Mouse (Mus musculus) B cell, adult 67 days (primary cell): ENCODE results near the gene Bcl2l1. TPM values are rescaled to one million over a fixed set of nuclear protein-coding genes. Genes with fewer than 3 reads are reported as not detected.

ENCODE experiments used
- total RNA-seq, 2 experiments: library from RNA; stranded (reverse); gene quantifications; 4 replicates each; pipeline ENCODE4 v1.2.4; 2023

Gene Bcl2l1
- total RNA-seq, result 1 to 10 TPM; 7.6 to 9.0 TPM

DNA sequence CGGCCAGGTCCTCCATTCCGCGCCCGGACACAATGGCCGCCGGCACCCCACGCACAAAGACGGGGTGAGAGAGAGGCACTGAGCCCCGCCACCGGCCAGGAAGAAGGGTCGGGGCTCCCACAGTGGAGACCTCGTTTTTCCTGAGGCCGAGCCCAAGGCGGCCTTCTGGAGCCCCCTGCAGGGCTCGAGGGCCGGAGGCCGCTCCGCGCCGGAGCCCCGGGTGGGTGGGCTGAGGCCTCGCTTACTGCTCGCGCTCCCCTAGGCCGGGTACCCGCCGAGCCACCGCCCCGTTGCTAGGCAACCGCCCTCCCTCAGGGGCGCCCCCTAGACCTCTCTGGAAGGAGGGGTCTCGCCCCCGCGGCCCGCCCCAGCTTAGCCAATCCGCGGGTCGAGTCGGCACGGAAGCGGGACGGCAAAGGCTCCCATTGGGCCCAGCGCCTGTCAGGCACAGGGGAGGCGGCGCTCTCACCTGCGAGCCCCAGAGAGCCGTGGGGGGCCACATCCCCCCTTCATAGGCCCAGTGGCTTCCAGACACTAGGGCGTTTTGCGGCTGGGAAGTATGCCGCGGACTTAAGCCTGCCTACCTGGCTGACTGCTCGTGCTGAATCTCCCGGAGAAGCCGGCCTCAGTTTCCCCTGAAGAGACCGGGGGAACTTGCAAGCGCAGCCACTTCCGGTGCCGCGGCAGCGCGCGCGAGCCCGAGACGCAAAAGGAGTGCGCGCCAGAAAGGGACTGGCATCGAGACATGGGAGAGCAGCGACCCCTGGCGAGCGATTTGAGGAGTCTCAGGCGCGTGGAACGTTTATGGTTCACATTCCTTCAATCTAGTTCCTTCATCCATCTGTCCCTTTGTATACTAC, at the start of gene Bcl2l1:
Gene Bcl2l1 (minus strand): TSS at position 710 of the 860 bp plus-strand sequence.

DNA sequence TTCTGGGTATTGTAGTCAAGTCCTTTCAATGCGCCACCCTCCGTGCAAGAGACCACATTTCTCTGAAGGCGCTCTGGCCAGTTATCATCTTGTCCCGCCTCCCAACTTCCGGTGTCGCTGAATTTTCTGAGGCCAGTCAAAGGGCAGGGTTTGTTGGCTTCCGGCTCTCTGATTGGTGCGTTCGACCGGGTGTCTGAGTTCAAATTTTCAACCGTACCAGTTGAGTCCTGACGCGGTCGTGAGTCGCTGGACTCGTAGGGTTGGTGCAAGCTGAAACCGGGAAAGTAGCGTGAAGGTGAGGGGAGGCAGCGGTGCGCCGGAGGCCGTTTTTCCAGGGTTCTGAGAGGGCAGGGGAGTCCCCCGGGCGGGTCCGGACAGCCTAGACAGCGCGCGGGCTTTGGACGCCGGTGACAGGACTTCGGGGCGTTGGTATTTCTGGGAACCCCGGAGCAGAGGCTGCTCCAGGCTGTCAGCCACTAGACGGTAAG, 16.3 kb upstream of the Bcl2l1 start, which contains the start of gene Tpx2:
Gene Tpx2 (plus strand): TSS at position 150 of the 488 bp plus-strand sequence.

DNA sequence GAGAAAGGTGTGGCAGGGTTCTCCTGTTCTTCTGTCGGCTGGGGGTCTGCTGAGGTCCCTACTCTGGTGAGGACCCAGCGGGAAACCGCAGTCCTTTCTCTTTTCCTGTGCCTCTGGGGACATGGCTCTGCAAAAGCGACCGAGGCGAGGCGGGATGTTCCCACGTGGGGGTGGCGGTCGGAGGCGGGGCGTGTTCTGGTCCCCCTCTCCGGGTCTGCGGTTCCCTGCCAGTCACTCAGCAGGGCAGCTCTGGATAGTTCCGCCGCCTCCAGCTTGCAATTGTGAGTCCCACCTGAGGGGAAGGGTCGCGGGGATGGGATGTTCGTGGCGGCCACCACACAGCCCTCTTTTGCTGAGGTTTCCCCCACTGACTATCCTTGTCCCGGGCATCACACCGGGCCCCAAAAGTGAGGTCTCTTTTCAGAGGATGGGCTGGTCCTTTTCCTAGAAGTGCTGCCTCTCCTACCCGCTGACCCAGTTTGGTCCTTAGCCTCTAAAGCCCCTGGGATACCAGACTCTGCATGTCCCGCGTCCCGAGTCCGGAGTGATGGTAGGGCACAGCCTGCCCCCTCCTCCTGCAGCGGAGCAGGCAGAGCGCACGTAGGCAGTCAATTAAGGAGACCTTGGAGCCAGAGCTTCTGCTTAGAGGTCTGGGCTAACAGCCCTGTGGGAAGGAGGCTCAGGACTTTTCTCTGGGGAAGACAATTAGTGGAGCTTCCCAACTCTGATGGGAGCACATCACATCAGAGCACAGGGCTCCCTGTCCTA, 77.4 kb downstream of the Bcl2l1 start, which contains the start of gene Cox4i2:
Gene Cox4i2 (plus strand): TSS at position 230 of the 768 bp plus-strand sequence.

DNA sequence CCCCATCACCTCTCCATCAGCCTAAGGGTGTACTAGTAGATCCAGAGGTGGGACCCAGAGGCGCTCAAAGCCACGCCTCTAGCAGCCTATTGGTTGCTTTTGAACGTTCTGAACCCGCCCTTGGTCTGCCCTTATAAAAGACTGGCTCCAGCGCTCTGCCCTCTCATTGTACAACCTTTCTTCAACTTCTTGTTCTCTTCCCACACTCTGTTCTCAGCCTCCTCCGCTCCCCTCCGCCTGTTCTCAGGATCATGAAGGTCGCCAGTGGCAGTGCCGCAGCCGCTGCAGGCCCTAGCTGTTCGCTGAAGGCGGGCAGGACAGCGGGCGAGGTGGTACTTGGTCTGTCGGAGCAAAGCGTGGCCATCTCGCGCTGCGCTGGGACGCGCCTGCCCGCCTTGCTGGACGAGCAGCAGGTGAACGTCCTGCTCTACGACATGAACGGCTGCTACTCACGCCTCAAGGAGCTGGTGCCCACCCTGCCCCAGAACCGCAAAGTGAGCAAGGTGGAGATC, 95.4 kb downstream of the Bcl2l1 start, which contains the start of gene Id1:
Gene Id1 (plus strand): TSS at position 162 of the 512 bp plus-strand sequence.

Other genes with a start within 250 kb of the Bcl2l1 start
- not detected for gene Defb45, start 232.3 kb downstream of the Bcl2l1 start, total RNA-seq
- not detected for gene Defb36, start 227.4 kb downstream of the Bcl2l1 start, total RNA-seq
- gene Defb25, start 208.7 kb downstream of the Bcl2l1 start, total RNA-seq, result not detected
- not detected for gene Rem1, start 204.8 kb downstream of the Bcl2l1 start, total RNA-seq
- 100 to 1,000 TPM; 100 to 106 TPM for gene H13, start 162.3 kb downstream of the Bcl2l1 start, total RNA-seq
- 10 to 100 TPM; 24.4 to 28.9 TPM for gene Mcts2, start 144.7 kb downstream of the Bcl2l1 start, total RNA-seq
- gene Id1, start 95.5 kb downstream of the Bcl2l1 start, total RNA-seq, result 1 to 10 TPM in 1 of 2 experiments, under 1 TPM in 1; 0.62 to 1.0 TPM
- gene Cox4i2, start 77.6 kb downstream of the Bcl2l1 start, total RNA-seq, result not detected
- 1 to 10 TPM; 1.0 to 2.8 TPM for gene Tpx2, start 16.2 kb upstream of the Bcl2l1 start, total RNA-seq
- gene Mylk2, start 79.6 kb upstream of the Bcl2l1 start, total RNA-seq, result not detected
- not detected for gene Foxs1, start 101.5 kb upstream of the Bcl2l1 start, total RNA-seq
- gene Dusp15, start 120.0 kb upstream of the Bcl2l1 start, total RNA-seq, result not detected
- gene Ttll9, start 130.8 kb upstream of the Bcl2l1 start, total RNA-seq, result not detected
- gene Pdrg1, start 183.7 kb upstream of the Bcl2l1 start, total RNA-seq, result 10 to 100 TPM; 64.1 to 91.3 TPM
- not detected for gene Xkr7, start 200.1 kb upstream of the Bcl2l1 start, total RNA-seq
- gene Ccm2l, start 234.2 kb upstream of the Bcl2l1 start, total RNA-seq, result not detected